Mouse (Mus musculus) adrenal gland, postnatal 10 days (tissue): ENCODE results near the gene Cars2. TPM values are rescaled to one million over a fixed set of nuclear protein-coding genes. Genes with fewer than 3 reads are reported as not detected.
A peak's percentile ranks its signal among the peaks of the same experiment; 100 is the strongest.
"Not testable (repeated sequence)": the region's sequence is repeated elsewhere in the genome, so short reads cannot be mapped to it uniquely, and the experiment has no call there.

ENCODE experiments used
- DNase-seq: peaks from one replicate; pipeline ENCODE4 v3.0.0; 2021; ENCODE audit warnings: mixed read lengths
- total RNA-seq, 2 experiments: library from RNA; stranded (reverse); gene quantifications; 2 replicates each; pipeline ENCODE4 v1.2.3; 2021

The Cars2 gene
- total RNA-seq, 2 experiments from 2014 or later, result 38.4 to 39.3 TPM

DNA sequence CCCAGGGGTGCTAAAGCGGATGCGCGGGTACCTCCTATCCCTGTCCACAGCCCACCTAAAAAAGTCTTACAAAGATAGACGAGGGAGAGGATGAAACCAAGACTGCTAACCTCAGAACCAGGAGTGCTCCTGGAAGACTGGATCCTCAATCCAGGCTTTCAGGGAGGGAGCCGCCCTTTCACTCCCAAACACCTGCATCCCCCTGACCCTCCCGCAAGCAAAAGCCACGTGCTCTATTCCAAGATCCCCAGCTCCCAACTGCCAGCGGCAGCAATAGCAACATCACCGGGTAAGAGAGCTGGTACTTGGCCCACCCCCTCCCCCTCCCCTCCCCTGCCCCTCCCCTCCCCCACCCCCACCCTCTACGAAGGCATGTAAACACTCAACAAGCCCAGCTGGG, 75.2 kb downstream of the Cars2 start:
- no peak for DNase-seq

GRCm38 (mm10) chr8:11473072-11473471, 77.5 kb downstream of the Cars2 start:
- peak; percentile 28 for DNase-seq

- DNase-seq, result no peak
Observed at GRCm38 (mm10) chr8:11471309-11471708, 79.3 kb downstream of the Cars2 start.

DNA sequence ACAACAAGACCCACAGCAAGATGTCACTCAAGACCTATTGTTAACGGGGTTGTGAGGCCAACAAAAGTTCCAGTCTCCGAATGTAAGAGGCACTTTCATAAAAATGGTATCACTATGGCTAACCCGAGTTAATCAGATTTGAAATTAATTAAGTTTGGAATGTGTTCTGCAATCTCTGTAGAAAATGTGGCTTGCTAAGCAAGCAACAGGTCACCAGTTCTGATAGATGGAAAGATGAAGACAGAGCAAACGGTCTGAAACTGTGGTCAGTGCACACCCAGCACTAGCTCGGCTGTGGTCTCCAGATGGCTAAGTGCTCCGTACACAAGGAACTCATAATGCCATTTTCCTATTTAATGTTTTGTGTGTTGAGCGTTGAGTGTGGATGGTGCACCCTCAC, 79.9 kb downstream of the Cars2 start:
- DNase-seq, result no peak

GRCm38 (mm10) chr8:11469095-11469494, 81.5 kb downstream of the Cars2 start:
- peak; percentile 63 for DNase-seq

DNA sequence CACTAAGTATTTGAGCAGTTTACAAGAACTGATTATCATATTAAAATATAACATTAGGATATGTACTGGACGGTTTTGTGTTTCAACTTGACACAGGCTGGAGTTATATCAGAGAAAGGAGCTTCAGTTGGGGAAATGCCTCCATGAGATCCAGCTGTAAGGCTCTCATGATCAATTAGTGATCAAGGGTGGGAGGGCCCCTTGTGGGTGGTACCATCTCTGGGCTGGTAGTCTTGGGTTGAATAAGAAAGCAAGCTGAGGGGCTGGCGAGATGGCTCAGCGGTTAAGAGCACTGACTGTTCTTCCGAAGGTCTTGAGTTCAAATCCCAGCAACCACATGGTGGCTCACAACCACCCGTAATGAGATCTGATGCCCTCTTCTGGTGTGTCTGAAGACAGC, 84.1 kb downstream of the Cars2 start:
- not testable (repeated sequence) for DNase-seq

DNA sequence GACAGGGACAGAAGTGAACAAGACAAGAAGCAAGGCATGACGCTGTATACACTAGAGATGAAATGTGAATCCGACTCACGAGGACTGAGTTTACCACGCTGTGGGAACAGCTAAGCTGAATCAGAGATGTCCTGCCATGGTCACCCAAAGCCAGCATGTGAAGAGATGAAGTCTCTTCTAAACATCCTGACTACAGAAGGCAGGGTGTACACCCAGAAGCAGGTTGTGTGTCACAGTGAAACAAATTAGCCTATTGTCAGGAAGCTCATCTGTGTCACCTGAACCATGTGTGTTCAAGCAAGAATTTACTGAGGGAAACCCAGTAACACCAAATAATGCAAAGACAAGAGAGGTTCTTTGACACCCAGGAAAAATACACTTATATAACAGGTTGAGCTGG, 85.0 kb downstream of the Cars2 start:
- no peak for DNase-seq

GRCm38 (mm10) chr8:11464707-11464964, 85.9 kb downstream of the Cars2 start:
- DNase-seq, result no peak

Other genes starting within 250 kb of the Cars2 start
- 100 to 1,000 TPM; 322 to 338 TPM for gene Col4a2, start 238.0 kb downstream of the Cars2 start, total RNA-seq
- gene Col4a1, start 238.0 kb downstream of the Cars2 start, total RNA-seq, result 100 to 1,000 TPM; 677 to 700 TPM
- gene Rab20, start 72.1 kb downstream of the Cars2 start, total RNA-seq, result 1 to 10 TPM; 5.1 to 5.7 TPM
- 10 to 100 TPM; 60.9 to 63.3 TPM for gene Naxd, start 53.3 kb downstream of the Cars2 start, total RNA-seq
- 10 to 100 TPM; 31.2 to 35.7 TPM for gene Ing1, start 4.8 kb upstream of the Cars2 start, total RNA-seq
- 10 to 100 TPM; 48.7 to 78.5 TPM for gene Ankrd10, start 85.0 kb upstream of the Cars2 start, total RNA-seq
- gene 1700016D06Rik, start 150.3 kb upstream of the Cars2 start, total RNA-seq, result not detected
- 10 to 100 TPM; 53.1 to 70.4 TPM for gene Arhgef7, start 176.9 kb upstream of the Cars2 start, total RNA-seq